Mouse (Mus musculus): ENCODE data around the gene Afap1l2. TPM values are rescaled to one million over a fixed set of nuclear protein-coding genes. Genes with fewer than 3 reads are reported as not detected.

Afap1l2 gene
- polyA plus RNA-seq, 1 experiment from 2014 or later = 3.8 TPM

- Histone ChIP-seq H3K36me3 (no peaks in the 10 kb centered on the region), H3K9me3 (0 out of 2 replicates have a peak, but pooled peaks cover 4% of the 10 kb centered on the region), H3K4me1 (replicated peaks) (peaks cover 14% of the 10 kb centered on the region), H3K4me3 (no peak overlapping the region), H3K27ac (no peak overlapping the region), H3K27me3 (ENCODE audit: insufficient read depth, poor library complexity, severe bottlenecking) (no peaks in the 10 kb centered on the region)
- 88% methylated on average over 9 of the region's 9 CpGs for WGBS
- DNase-seq (ENCODE audit: low spot score) = no peak
Measured at GRCm38 (mm10) chr19:56944211-56944610, 63.8 kb downstream of the Afap1l2 start.

GRCm38 (mm10) chr19:56942216-56942615 is 65.8 kb downstream of the Afap1l2 start:
- Histone ChIP-seq H3K27me3 (ENCODE audit: insufficient read depth, poor library complexity, severe bottlenecking) (no peaks in the 10 kb centered on the region), H3K9me3 (0 out of 2 replicates have a peak, but pooled peaks cover 4% of the 10 kb centered on the region), H3K36me3 (no peaks in the 10 kb centered on the region), H3K27ac (no peak overlapping the region), H3K4me1 (replicated peaks) (peaks cover 14% of the 10 kb centered on the region), H3K4me3 (no peak overlapping the region)
- no peak for DNase-seq (ENCODE audit: low spot score)
- 94% methylated on average over 7 of the region's 7 CpGs for WGBS

GRCm38 (mm10) chr19:56940507-56940906 is 67.5 kb downstream of the Afap1l2 start:
- WGBS = 88% methylated on average over 11 of the region's 11 CpGs
- H3K27ac ChIP-seq = no peak overlapping the region
- no peaks in the 10 kb centered on the region for H3K36me3 ChIP-seq
- 0 out of 2 replicates have a peak, but pooled peaks cover 4% of the 10 kb centered on the region for H3K9me3 ChIP-seq
- H3K27me3 ChIP-seq (ENCODE audit: insufficient read depth, poor library complexity, severe bottlenecking) = no peaks in the 10 kb centered on the region
- H3K4me3 ChIP-seq = no peak overlapping the region
- peaks cover 16% of the 10 kb centered on the region for H3K4me1 ChIP-seq (replicated peaks)
- no peak for DNase-seq (ENCODE audit: low spot score)

- no peaks in the 10 kb centered on the region for H3K27me3 ChIP-seq (ENCODE audit: insufficient read depth, poor library complexity, severe bottlenecking)
- H3K9me3 ChIP-seq = 0 out of 2 replicates have a peak, but pooled peaks cover 3% of the 10 kb centered on the region
- WGBS = 75% methylated on average over 9 of the region's 9 CpGs
- no peak overlapping the region for H3K4me3 ChIP-seq
- peak; percentile 16 for DNase-seq (ENCODE audit: low spot score)
- no peak overlapping the region for H3K27ac ChIP-seq
- no peaks in the 10 kb centered on the region for H3K36me3 ChIP-seq
- H3K4me1 ChIP-seq (replicated peaks) = peaks cover 15% of the 10 kb centered on the region
Measured at GRCm38 (mm10) chr19:56939826-56940225, 68.2 kb downstream of the Afap1l2 start.

GRCm38 (mm10) chr19:56937911-56938310 is 70.1 kb downstream of the Afap1l2 start:
- no peak overlapping the region for H3K27ac ChIP-seq
- no peaks in the 10 kb centered on the region for H3K36me3 ChIP-seq
- no peak overlapping the region for H3K4me3 ChIP-seq
- H3K27me3 ChIP-seq (ENCODE audit: insufficient read depth, poor library complexity, severe bottlenecking) = no peaks in the 10 kb centered on the region
- no peak for DNase-seq (ENCODE audit: low spot score)
- peaks cover 15% of the 10 kb centered on the region for H3K4me1 ChIP-seq (replicated peaks)
- H3K9me3 ChIP-seq = no peaks in the 10 kb centered on the region
- WGBS = 86% methylated on average over 5 of the region's 5 CpGs

GRCm38 (mm10) chr19:56936253-56936652 is 71.8 kb downstream of the Afap1l2 start:
- Histone ChIP-seq H3K4me3 (no peak overlapping the region), H3K27ac (no peak overlapping the region), H3K4me1 (replicated peaks) (peaks cover 15% of the 10 kb centered on the region), H3K27me3 (ENCODE audit: insufficient read depth, poor library complexity, severe bottlenecking) (no peaks in the 10 kb centered on the region), H3K9me3 (no peaks in the 10 kb centered on the region), H3K36me3 (no peaks in the 10 kb centered on the region)
- WGBS = 94% methylated on average over 8 of the region's 8 CpGs
- no peak for DNase-seq (ENCODE audit: low spot score)

- Histone ChIP-seq H3K4me1 (replicated peaks) (peaks cover 15% of the 10 kb centered on the region), H3K4me3 (no peak overlapping the region), H3K27me3 (ENCODE audit: insufficient read depth, poor library complexity, severe bottlenecking) (no peaks in the 10 kb centered on the region), H3K9me3 (no peaks in the 10 kb centered on the region), H3K36me3 (no peaks in the 10 kb centered on the region), H3K27ac (no peak overlapping the region)
- DNase-seq (ENCODE audit: low spot score) = no peak
- WGBS = 85% methylated on average over 7 of the region's 7 CpGs
Measured at GRCm38 (mm10) chr19:56935777-56936176, 72.3 kb downstream of the Afap1l2 start.

GRCm38 (mm10) chr19:56935111-56935510 is 72.9 kb downstream of the Afap1l2 start:
- Histone ChIP-seq H3K4me3 (no peak overlapping the region), H3K36me3 (no peaks in the 10 kb centered on the region), H3K9me3 (no peaks in the 10 kb centered on the region), H3K4me1 (replicated peaks) (peaks cover 13% of the 10 kb centered on the region), H3K27ac (no peak overlapping the region), H3K27me3 (ENCODE audit: insufficient read depth, poor library complexity, severe bottlenecking) (no peaks in the 10 kb centered on the region)
- WGBS = 87% methylated on average over 6 of the region's 6 CpGs
- DNase-seq (ENCODE audit: low spot score) = no peak

GRCm38 (mm10) chr19:56933800-56934199 is 74.2 kb downstream of the Afap1l2 start:
- DNase-seq (ENCODE audit: low spot score) = no peak
- H3K36me3 ChIP-seq = no peaks in the 10 kb centered on the region
- no peak overlapping the region for H3K27ac ChIP-seq
- H3K4me1 ChIP-seq (replicated peaks) = 0 out of 2 replicates have a peak, but pooled peaks cover 6% of the 10 kb centered on the region
- WGBS = 83% methylated on average over 3 of the region's 3 CpGs
- H3K4me3 ChIP-seq = no peak overlapping the region
- no peaks in the 10 kb centered on the region for H3K9me3 ChIP-seq
- H3K27me3 ChIP-seq (ENCODE audit: insufficient read depth, poor library complexity, severe bottlenecking) = no peaks in the 10 kb centered on the region

- H3K36me3 ChIP-seq = no peaks in the 10 kb centered on the region
- WGBS = 78% methylated on average over 9 of the region's 9 CpGs
Measured at GRCm38 (mm10) chr19:56930029-56930428, 78.0 kb downstream of the Afap1l2 start.

GRCm38 (mm10) chr19:56929392-56929791 is 78.6 kb downstream of the Afap1l2 start:
- Histone ChIP-seq H3K27me3 (ENCODE audit: insufficient read depth, poor library complexity, severe bottlenecking) (no peaks in the 10 kb centered on the region), H3K27ac (no peak overlapping the region), H3K4me3 (no peak overlapping the region), H3K9me3 (no peaks in the 10 kb centered on the region), H3K36me3 (no peaks in the 10 kb centered on the region), H3K4me1 (replicated peaks) (no peaks in the 10 kb centered on the region)
- DNase-seq (ENCODE audit: low spot score) = no peak
- WGBS = 84% methylated on average over 3 of the region's 3 CpGs

More at GRCm38 (mm10) chr19:56930029-56930428, 78.0 kb downstream of the Afap1l2 start:
- Histone ChIP-seq H3K27ac (no peak overlapping the region), H3K9me3 (no peaks in the 10 kb centered on the region), H3K4me1 (replicated peaks) (no peaks in the 10 kb centered on the region), H3K27me3 (ENCODE audit: insufficient read depth, poor library complexity, severe bottlenecking) (no peaks in the 10 kb centered on the region), H3K4me3 (no peak overlapping the region)
- DNase-seq (ENCODE audit: low spot score) = no peak

- DNase-seq (ENCODE audit: low spot score) = no peak
- Histone ChIP-seq H3K27me3 (ENCODE audit: insufficient read depth, poor library complexity, severe bottlenecking) (no peaks in the 10 kb centered on the region), H3K4me3 (no peak overlapping the region), H3K27ac (no peak overlapping the region), H3K9me3 (no peaks in the 10 kb centered on the region), H3K36me3 (no peaks in the 10 kb centered on the region), H3K4me1 (replicated peaks) (peaks cover 5% of the 10 kb centered on the region; the same call in 1 of the 2 replicates)
- 80% methylated on average over 5 of the region's 5 CpGs for WGBS
Measured at GRCm38 (mm10) chr19:56921744-56922143, 86.3 kb downstream of the Afap1l2 start.

- no peak overlapping the region for H3K4me3 ChIP-seq
- H3K27me3 ChIP-seq (ENCODE audit: insufficient read depth, poor library complexity, severe bottlenecking) = no peaks in the 10 kb centered on the region
- no peak for DNase-seq (ENCODE audit: low spot score)
- H3K4me1 ChIP-seq (replicated peaks) = peaks cover 5% of the 10 kb centered on the region; the same call in 1 of the 2 replicates
- 92% methylated on average over 13 of the region's 13 CpGs for WGBS
- no peak overlapping the region for H3K27ac ChIP-seq
- H3K36me3 ChIP-seq = no peaks in the 10 kb centered on the region
- no peaks in the 10 kb centered on the region for H3K9me3 ChIP-seq
Measured at GRCm38 (mm10) chr19:56920232-56920631, 87.8 kb downstream of the Afap1l2 start.

GRCm38 (mm10) chr19:56919628-56920027 is 88.4 kb downstream of the Afap1l2 start:
- Histone ChIP-seq H3K9me3 (no peaks in the 10 kb centered on the region), H3K4me3 (no peak overlapping the region), H3K27ac (no peak overlapping the region), H3K27me3 (ENCODE audit: insufficient read depth, poor library complexity, severe bottlenecking) (no peaks in the 10 kb centered on the region), H3K4me1 (replicated peaks) (peaks cover 5% of the 10 kb centered on the region; the same call in 1 of the 2 replicates), H3K36me3 (no peaks in the 10 kb centered on the region)
- peak; percentile 88 for DNase-seq (ENCODE audit: low spot score)
- 30% methylated on average over 7 of the region's 7 CpGs for WGBS
